Mouse (Mus musculus) splenic B cell, adult 2 months (primary cell): ENCODE measurements around the gene Ctse.

Experiments
- DNase-seq: peaks from one replicate; pipeline ENCODE4 v3.0.0-alpha.2; 2011; ENCODE audit warnings: low read depth, low spot score
- H3K27me3 ChIP-seq: 2 replicates; pipeline ENCODE4 v1.6.1; 2012; ENCODE audit warnings: mild to moderate bottlenecking, low read length, moderate library complexity, mixed read lengths; ENCODE audit not compliant: control insufficient read depth, poor library complexity, insufficient read depth, severe bottlenecking
- H3K36me3 ChIP-seq: 2 replicates; pipeline ENCODE4 v1.6.1; 2012; ENCODE audit warnings: mild to moderate bottlenecking, low read length, moderate library complexity, mixed read lengths; ENCODE audit not compliant: control insufficient read depth, poor library complexity, insufficient read depth, severe bottlenecking

The Ctse gene

GRCm38 (mm10) chr1:131637791-131638540, at the start of gene Ctse:
TSS of gene Ctse (plus strand) at chr1:131638306.
- H3K36me3 ChIP-seq, result no peaks in the 10 kb centered on the region

DNA sequence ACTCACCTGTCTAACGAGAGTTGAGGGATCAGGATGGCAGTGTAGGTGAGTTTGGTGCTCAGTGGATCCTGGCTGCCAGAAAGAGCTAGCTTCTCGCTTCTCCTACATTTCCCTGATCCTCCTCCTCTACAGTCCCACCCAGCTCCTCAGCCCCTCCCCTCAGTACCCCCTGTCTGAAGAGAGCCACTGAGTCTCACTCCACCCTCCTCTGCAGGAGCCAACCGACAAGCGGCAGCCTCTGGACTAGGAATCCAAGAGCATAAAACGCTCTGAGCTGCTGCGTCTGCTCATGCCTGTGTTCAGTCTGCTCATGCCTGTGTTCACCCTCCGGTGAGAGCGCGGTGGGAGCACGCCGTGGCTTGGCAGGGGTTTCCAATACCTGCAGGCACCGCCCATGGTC, 39.2 kb upstream of the Ctse start, which contains the start of gene Avpr1b:
Gene Avpr1b, plus strand, starts transcription at position 335 of the 400 bp plus-strand sequence.
- no peak for DNase-seq
- no peaks in the 10 kb centered on the region for H3K36me3 ChIP-seq
- no peaks in the 10 kb centered on the region for H3K27me3 ChIP-seq

More at GRCm38 (mm10) chr1:131637791-131638540, at the start of gene Ctse:
- DNase-seq, result peak; percentile 56
- no peaks in the 10 kb centered on the region for H3K27me3 ChIP-seq

DNA sequence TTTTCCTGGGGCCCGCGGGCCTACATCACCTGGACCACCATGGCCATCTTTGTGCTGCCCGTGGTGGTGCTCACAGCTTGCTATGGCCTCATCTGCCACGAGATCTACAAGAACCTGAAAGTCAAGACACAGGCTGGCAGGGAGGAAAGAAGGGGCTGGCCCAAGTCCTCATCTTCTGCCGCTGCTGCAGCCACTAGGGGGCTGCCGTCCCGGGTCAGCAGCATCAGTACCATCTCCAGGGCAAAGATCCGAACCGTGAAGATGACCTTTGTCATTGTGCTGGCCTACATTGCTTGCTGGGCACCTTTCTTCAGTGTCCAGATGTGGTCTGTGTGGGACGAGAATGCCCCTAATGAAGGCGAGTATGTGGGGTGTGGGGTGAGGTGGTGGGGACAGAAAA, 37.8 kb upstream of the Ctse start:
- Histone ChIP-seq H3K27me3 (no peaks in the 10 kb centered on the region), H3K36me3 (no peaks in the 10 kb centered on the region)
- DNase-seq, result peak; percentile 26

- DNase-seq, result no peak
These were observed 31.4 kb upstream of the Ctse start for GRCm38 (mm10) chr1:131606719-131607118.

GRCm38 (mm10) chr1:131612556-131613155, 25.4 kb upstream of the Ctse start:
- Histone ChIP-seq H3K27me3 (no peaks in the 10 kb centered on the region), H3K36me3 (no peaks in the 10 kb centered on the region)
- no peak for DNase-seq

More at GRCm38 (mm10) chr1:131606719-131607118, 31.4 kb upstream of the Ctse start:
- H3K27me3 ChIP-seq, result no peaks in the 10 kb centered on the region
- no peaks in the 10 kb centered on the region for H3K36me3 ChIP-seq

- Histone ChIP-seq H3K36me3 (no peaks in the 10 kb centered on the region), H3K27me3 (no peaks in the 10 kb centered on the region)
- DNase-seq, result peak; percentile 92
These were observed 24.6 kb upstream of the Ctse start for GRCm38 (mm10) chr1:131613361-131614133.

GRCm38 (mm10) chr1:131614641-131615040, 23.5 kb upstream of the Ctse start:
- DNase-seq, result no peak

DNA sequence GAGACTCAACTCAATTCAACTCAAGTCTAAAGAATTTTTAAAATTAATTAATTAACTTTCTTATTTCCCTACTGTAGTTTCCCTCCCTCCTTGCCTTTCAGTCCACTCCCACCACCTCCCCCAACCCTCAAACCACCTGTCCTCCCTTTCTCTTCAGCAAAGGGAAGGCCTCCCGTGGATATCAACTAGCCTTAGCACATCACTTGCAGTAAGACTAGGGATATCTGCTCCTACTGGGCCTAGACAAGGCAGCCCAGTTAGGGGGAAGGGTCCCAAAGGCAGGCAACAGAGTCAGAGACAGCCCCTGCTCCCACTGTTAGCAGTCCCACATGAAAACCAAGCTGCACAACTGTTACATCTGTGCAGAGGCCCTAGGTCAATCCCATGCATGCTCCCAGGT, 22.0 kb upstream of the Ctse start:
- H3K36me3 ChIP-seq, result no peaks in the 10 kb centered on the region
- DNase-seq, result no peak
- no peaks in the 10 kb centered on the region for H3K27me3 ChIP-seq

More at GRCm38 (mm10) chr1:131614641-131615040, 23.5 kb upstream of the Ctse start:
- H3K27me3 ChIP-seq, result no peaks in the 10 kb centered on the region
- H3K36me3 ChIP-seq, result no peaks in the 10 kb centered on the region

DNA sequence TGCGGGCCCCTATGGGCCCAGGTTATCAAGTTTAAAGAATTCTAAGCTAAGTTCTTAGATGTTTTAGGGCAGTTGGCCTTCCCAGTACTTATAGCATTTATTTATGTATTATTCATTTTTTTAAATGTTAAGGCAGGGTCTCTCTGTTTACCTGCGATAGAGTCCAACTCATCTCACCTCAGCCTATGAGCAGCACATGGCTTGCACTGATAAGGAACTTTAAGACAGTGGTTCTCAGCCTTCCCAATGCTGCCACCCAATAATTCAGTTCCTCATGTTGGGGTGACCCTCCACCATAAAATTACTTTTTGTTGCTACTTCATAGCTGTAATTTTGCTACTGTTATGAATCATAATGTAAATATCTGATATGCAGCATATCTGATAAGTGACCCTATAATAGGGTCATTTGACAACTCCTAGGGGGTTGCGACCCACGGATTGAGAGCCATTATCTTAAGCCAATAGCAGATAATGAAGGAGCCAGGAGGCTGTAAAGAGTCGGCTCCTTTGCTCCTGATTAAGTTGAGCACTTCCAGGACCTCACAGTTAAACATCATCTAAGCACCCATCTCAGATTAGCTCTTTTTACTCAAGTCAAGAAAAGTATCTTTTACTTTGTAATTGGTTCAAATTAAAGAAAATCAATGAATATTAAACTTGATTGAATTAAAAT, 21.4 kb upstream of the Ctse start:
- no peaks in the 10 kb centered on the region for H3K27me3 ChIP-seq
- DNase-seq, result no peak

GRCm38 (mm10) chr1:131618576-131618975, 19.5 kb upstream of the Ctse start:
- H3K27me3 ChIP-seq, result no peaks in the 10 kb centered on the region
- DNase-seq, result no peak
- no peaks in the 10 kb centered on the region for H3K36me3 ChIP-seq

More for the DNA sequence above, 21.4 kb upstream of the Ctse start:
- no peaks in the 10 kb centered on the region for H3K36me3 ChIP-seq

- H3K36me3 ChIP-seq, result no peaks in the 10 kb centered on the region
- DNase-seq, result no peak
- H3K27me3 ChIP-seq, result no peaks in the 10 kb centered on the region
These were observed 18.8 kb upstream of the Ctse start for GRCm38 (mm10) chr1:131619348-131619747.

DNA sequence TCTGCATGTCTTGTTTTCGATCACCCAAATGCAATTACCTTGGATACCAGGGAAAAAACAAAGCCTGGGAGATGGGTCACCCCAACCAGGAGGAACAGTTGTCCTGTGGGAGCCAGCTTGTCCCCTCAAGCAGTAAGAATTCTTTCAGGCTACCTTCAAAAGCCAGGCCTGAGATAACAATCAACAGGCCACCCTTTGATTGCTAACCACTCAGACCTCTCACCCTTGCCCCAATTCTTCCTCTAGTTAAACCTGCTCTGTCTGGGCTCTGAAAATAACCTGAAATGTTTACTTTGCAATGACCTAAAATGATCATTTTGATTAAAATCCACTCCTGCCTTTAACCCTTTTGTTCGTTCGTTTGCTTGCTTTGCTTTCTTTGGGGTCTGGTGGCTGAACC, 14.5 kb upstream of the Ctse start:
- DNase-seq, result no peak
- no peaks in the 10 kb centered on the region for H3K36me3 ChIP-seq
- H3K27me3 ChIP-seq, result no peaks in the 10 kb centered on the region

DNA sequence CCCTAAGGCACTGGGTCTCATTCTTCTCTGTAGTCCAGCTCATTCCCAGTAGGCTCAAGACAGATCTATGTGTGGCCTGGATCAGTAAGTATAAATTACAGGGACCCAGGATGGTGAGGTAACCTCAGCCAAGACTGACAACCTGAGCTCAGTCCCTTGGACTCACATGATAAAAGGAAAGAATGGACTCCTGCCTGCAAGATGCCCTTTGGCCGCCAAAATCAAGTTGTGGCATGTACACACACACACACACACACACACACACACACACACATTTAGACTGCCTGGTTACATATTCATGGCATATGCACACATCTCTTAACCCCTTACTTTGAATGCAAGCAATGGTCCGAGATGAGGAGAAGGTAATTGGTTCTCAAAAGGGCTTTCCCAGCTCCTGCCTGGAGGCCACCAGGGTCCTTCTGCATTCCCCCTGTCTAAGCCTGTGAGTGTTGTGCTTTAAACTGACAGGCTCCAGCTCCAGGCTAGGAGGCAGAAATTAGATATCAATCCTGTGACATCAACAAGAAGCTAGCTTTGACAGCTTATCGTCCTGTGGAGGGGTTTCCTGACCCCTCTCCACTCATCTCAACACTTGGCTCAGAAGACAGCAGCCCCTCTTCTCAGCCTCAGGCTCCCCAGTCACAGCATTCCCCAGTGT, 13.8 kb upstream of the Ctse start:
- Histone ChIP-seq H3K27me3 (no peaks in the 10 kb centered on the region), H3K36me3 (no peaks in the 10 kb centered on the region)
- no peak for DNase-seq

GRCm38 (mm10) chr1:131626200-131626599, 11.9 kb upstream of the Ctse start:
- Histone ChIP-seq H3K36me3 (no peaks in the 10 kb centered on the region), H3K27me3 (no peaks in the 10 kb centered on the region)
- no peak for DNase-seq
